Mouse (Mus musculus) heart, postnatal 10 days (tissue): ENCODE measurements around the gene Spata13. TPM values are rescaled to one million over a fixed set of nuclear protein-coding genes. Genes with fewer than 3 reads are reported as not detected.
A peak's percentile ranks its signal among the peaks of the same experiment; 100 is the strongest.

Source experiments
- DNase-seq, 2 experiments: peaks; one replicate each; pipeline ENCODE4 v3.0.0; 2021
- intact Hi-C: fragments of 180-260 bp; cut with DNase I; formaldehyde crosslinking; loops from one replicate; pipeline ENCODE4 v1.15.1; 2025
- total RNA-seq, 2 experiments: library from RNA; stranded (reverse); gene quantifications; 2 replicates each; pipeline ENCODE4 v1.2.3; 2021

The Spata13 gene
- total RNA-seq, 2 experiments from 2014 or later = 38.9 to 47.4 TPM

DNA sequence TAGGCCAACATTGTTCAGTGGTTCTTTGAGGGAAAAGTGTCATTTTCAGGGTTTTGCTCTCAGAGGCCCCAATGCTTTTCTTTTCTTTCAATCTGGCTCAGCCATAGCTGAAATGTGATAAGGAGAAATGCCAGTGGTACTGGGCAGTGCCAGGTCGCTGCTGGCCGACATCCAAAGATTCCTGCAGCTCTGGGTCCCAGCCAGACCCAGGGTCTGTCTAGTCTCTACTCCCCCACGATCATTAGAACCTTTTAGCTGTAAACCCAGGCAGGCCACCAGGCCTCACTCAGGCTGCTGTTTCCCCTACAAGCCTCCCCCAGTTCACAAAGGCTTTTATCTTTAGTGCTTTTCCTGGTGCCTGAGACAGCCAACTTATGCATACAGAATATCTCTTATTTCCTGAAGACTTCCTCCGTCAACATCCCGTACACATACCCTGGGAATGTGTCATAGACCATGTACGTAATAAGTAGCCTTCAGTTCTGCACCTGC is 107.7 kb downstream of the Spata13 start:
- intact Hi-C loops = no loop called here
- peak; percentile 89 for DNase-seq

DNA sequence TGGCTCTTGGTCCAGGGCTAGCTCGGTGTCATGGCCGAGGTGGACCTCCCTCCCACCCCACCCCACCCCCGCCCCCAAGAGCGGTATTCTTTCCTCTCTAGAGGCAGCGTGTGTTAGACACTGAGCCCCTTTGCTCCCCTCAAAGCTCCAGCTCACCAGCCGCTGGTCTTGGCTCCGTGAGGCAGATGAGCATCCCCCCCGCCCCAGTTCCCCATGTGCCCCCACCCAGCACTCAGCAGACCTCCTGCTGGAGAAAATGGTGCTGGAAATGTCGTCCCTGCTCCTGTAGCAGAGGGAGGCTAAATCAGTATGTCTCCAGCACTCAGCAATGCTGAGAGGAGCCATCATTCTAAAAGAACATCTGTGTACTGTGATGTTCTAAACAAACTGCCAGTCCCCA is 109.9 kb downstream of the Spata13 start:
- intact Hi-C loops = loop anchor here (2.0 kb wide), 1 partner anchor 13 kb away; no protein-coding TSS in a partner anchor
- no peak for DNase-seq

DNA sequence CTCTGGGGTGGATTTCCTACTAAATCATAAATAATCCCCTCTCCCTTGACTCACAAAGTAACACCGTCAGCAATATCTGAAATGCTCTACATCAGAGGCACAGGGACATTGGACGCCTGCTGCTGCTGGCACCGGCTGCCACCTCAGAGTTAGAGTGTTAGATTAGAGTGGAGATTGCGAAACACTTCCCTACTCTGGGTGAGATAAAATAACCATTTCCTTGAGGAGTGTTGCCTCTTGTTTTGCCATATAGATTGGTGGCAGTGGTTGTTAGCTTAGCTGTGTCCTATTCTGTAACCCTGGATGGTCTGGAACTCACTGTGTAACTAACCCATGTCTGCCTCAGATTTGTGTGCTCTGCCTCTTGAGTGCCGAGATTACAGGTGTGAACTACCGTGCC is 111.4 kb downstream of the Spata13 start:
- no peak for DNase-seq
- intact Hi-C loops = loop anchor here (2.0 kb wide), 1 partner anchor 14 kb away; no protein-coding TSS in a partner anchor

DNA sequence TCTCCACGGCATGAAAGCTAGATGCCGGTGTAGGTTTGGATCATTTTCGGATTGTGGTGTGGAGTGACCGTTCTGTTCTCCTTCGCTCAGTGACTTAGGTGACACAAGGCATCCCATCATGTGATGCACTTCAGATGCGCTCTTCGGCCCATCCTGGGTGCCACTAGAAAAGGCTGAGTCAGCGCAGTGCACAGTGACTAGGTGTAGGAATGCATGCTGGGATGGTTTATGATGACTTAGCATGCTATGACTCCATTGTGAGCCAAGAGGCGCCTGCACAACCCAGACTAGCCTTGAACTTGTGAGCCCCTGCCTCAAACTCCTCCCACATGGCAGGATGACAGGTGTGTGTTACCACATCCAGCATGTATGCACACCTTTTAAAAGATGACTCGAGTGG is 112.3 kb downstream of the Spata13 start:
- no peak for DNase-seq
- intact Hi-C loops = no loop called here

DNA sequence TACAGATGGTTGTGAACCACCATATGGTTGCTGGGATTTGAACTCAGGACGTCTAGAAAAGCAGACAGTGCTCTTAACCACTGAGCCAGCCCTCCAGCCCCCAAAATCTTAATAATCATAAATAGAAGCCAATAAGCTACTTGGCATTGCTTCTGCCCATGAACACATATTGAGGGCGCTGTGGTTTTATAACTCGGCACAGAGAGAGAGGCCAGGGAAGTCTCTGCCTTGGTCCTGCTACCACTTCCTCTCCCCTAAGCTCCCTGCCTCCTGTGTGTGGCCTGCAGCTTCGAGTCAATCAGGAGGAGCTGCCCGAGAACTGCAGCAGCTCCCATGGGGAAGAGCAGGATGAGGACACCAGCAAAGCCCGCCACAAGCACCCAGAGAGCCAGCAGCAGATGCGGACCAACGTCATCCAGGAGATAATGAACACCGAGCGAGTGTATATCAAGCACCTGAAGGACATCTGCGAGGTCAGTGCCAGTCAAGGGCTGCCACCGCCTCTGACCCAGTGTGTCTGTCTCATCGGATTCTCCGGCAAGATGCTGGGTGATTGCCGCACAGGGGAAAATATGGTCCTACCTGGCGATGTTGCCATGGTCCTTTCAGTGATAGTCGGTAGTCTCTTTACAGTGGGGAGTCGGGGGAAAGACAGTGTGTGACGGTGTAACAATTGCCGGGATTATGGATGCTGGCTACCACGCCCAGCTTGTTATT is 113.5 kb downstream of the Spata13 start:
- intact Hi-C loops = no loop called here

DNA sequence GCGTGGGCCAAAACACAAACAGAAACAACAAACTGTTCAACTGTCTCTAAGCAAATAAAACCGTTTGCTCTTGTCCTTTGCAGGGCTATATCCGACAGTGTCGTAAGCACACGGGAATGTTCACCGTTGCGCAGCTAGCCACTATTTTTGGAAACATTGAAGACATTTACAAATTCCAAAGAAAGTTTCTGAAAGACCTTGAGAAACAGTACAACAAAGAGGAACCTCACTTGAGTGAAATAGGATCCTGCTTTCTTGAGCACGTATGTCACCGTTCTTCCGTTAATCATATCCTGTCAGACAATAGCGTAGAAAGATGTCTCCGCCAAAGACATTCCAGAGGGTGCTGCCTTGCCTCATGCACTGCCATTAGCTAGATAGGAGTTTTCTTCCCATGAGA is 116.1 kb downstream of the Spata13 start:
- intact Hi-C loops = loop anchor here (2.0 kb wide), 1 partner anchor 15 kb away; no protein-coding TSS in a partner anchor
- DNase-seq = peak; percentile 51 to 59

More for the DNA sequence above, 113.5 kb downstream of the Spata13 start:
- peak in 1 of 2 experiments; percentile 3 for DNase-seq

DNA sequence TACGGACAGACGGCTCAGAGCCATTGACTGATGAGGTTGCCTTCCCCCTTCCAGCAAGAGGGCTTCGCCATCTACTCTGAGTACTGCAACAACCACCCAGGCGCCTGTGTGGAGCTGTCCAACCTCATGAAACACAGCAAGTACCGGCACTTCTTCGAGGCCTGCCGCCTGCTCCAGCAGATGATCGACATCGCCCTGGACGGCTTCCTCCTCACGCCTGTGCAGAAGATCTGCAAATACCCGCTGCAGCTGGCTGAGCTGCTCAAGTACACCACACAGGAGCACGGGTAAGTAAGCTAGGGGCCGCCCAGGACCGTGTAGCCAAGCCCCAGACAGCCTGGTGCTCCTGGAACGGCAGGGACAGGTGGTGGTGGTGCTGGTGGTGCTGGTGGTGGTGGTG is 117.8 kb downstream of the Spata13 start:
- intact Hi-C loops = loop anchor here (2.0 kb wide), 1 partner anchor 13 kb away; no protein-coding TSS in a partner anchor
- DNase-seq = no peak

DNA sequence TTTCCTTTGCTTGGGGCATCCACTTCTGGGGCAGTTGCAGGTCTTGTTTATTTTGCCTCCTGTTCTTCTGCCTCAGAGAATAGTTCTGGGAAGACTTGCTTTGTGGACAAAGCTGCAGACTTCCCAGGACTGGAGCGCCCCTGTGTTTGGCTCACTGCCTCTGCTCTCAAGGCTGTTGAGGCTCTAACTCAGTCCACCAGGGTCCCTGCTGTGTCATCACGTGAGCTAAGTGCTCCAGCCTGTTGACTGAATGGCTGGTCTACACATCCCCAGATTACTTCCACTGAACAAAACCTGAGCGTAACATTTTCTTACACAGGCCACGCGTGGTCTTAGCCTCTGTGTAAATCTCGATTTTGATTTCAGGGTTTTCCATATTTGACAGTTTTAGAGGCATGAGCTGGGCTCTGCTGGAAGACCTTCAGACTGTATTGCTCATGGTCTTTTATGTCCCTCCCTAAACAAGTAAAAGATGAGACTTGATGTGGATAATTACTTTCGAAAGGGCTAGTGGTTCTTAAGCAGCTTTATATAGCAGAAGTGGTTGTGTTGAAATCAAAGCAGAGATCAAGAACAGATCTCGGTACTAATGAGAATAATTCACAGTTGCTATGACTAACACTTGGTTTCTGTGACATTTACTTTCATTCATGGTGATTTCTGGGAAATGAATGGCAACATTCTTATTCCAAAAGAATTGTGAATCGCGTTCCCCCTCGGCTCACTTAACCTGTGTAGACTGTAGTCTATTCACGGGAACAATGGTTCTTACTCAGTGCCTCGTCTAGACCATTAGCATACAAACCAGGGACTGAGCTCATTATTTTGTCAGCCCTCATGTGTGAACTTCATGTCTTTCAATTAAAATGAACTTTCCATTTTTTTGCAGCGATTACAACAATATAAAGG is 119.3 kb downstream of the Spata13 start:
- no peak for DNase-seq
- intact Hi-C loops = no loop called here

DNA sequence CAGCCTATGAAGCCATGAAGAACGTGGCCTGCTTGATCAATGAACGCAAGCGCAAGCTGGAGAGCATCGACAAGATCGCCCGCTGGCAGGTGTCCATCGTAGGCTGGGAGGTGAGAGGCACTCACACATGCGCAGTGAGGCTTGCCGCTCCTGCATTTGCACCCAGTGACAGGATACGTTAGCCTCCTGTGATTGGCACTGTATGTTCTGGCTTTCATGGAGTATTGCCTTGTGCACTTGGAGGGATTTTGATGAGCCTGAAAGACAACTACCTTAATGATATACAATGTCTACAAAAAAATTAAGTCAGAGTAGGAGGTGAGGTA is 120.0 kb downstream of the Spata13 start:
- intact Hi-C loops = no loop called here
- DNase-seq = no peak

DNA sequence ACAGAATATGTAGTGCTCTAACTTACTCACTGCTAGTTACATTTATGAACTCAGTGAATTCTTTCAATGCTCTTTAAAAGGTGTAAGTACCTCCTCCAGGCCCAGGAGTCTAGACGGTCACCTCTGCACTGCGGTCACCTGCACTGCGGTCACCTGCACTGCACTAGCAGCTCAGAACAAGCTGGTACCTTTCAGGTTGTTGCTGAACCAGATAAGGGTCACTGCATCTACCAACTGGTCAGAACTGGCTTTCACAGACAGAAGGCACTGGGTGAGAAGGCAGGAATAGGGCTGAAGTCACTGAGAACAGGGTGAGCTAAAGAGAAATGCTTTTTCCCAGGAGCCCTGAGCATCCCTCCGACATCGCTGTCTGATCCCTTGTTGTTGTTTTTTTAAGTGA is 120.9 kb downstream of the Spata13 start:
- DNase-seq = no peak
- intact Hi-C loops = no loop called here

DNA sequence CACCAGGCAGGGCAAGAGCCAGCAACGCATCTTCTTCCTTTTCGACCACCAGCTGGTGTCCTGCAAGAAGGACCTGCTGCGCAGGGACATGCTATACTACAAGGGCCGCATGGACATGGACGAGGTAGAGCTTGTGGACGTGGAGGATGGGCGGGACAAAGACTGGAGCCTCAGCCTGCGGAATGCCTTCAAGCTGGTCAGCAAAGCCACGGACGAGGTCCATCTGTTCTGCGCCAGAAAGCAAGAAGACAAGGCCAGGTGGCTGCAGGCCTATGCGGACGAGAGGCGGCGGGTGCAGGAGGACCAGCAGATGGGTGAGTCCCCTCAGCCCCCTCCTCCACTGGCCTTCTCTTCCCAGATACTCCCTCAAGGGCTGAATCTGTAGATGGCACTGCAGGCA is 122.5 kb downstream of the Spata13 start:
- intact Hi-C loops = no loop called here
- no peak for DNase-seq

DNA sequence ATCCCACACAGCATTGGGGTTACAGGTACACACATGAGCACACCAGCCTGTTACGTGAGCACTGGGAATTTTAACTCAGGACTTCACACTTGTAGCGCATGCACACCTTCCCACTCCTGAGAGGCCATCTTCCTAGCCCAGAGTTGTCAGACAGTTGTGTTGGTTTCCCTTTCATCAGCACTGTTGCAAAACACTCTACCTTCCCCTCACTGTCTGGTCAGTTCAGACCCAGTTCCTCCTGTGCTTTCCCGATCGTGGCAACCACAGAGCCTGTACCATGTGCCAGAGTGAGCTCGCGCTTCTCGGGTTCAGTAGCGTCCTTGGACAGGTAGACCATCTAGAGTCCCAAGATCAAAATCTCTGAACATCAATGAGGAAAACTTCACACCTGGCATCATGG is 123.5 kb downstream of the Spata13 start:
- no peak for DNase-seq
- intact Hi-C loops = no loop called here

DNA sequence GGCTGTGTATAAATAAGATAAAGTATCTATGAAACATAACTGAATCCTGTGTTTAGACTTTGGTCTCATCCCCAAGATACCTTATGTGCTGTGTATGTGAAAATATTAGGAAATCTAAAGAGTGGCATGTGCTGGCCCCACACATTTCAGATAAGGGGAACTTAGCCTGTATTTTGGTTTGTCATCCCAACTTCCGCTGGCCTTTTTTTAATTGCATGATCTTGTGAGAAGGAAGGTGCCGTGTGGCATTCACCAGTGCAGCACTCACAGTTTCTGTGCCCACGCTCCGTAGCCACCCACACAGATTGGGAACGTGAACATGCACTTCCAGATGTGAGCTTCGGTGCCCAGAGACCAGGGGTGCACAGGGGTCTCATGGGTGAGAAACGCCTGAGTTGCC is 123.9 kb downstream of the Spata13 start:
- no peak for DNase-seq
- intact Hi-C loops = no loop called here

DNA sequence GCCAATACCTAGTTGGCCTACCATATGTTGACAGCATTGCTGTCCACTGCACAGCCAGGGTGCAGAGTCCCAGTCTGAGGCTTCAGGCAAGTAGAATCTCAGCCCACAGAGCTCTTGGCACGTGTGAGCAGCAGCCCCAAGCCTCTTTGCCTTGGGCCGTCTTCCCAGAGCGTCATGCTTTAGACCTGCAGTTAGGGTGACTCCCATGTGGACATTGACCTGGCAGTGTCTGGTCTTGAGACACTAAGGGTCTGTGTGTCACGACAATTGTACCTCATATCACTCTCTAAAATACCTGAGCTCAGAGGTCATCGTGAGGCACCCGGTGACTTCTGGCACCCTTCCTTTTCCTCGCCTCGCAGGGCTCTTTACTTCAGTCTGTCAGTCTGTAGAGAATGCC is 125.3 kb downstream of the Spata13 start:
- no peak for DNase-seq
- intact Hi-C loops = no loop called here

DNA sequence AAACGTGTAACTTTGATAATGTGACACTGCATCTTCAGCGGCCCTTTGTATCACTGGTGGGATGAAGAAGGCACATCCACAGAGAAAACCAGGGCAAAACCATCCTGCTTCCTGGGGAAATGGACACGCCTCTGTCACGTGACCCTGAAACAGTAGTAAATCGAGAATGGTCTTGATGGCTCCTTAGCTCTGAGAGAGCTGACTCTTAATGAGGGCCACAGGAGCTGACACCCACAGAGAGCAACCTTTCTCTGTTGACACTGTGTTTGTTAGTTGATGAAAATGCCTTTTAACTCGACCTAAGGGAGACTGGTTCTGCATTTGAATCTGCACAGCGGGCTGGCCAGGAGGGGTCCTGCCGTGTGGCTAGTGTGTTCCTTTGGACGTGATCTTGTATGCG is 128.0 kb downstream of the Spata13 start:
- intact Hi-C loops = no loop called here
- no peak for DNase-seq

DNA sequence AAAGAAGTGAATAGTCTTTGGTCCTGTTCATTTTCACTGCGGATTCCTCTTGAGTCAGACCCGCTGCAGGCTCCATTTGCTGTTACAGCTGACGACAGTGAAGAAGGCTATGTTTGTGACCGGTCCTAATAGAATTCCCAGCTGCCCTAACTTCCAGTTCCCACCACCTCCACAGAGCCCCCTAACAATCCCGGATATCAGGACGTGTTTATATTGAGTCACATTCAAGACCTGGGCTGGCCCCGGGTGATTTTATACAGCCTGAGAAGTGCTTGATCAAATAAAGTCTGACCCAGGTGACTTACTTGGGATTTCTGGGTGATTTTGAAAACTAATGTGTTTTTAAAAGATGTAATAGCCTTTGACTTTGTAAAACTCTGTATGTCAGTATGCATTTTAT is 129.0 kb downstream of the Spata13 start:
- DNase-seq = no peak
- intact Hi-C loops = no loop called here

DNA sequence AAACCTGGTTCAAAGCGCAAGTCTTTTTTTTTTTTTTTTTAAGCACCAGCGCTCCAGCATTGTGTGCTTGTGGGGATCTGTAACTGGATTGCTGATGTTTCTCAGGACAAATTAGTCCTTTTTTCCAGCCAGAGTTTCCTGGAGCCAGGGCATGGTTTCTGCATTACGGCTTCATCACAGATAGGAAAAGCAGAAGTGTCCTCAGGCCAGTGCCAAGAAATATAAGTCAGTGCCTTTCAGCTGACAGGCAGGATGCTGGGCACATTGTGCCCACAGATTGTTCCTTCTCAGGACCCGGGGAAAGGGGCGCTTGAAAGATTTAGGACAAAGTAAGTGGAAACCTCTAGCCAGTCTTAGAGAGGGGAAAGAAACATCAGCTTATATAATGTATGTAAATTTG is 129.9 kb downstream of the Spata13 start:
- intact Hi-C loops = loop anchor here (2.0 kb wide), 1 partner anchor 13 kb away; no protein-coding TSS in a partner anchor
- peak in 1 of 2 experiments; percentile 42 for DNase-seq

DNA sequence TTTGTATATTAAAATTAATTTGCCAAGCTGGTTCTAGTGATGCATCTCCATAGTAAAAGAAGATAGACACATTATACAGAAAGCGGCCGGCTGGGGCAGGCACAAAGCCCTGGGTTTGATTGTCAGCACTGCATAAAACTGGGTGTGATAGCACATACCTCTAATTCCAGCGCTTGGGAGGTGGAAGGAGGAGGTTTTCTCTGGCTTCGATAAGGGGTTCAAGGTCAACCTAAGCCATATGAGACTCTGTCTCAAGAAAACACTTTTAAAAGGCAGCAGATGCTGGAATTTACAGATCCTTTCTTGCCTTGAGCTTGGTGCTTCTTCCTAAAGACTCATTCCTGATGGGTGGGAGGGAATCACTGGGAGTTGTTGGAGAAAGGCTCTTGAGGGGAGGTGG is 130.7 kb downstream of the Spata13 start:
- DNase-seq = no peak
- intact Hi-C loops = loop anchor here (2.0 kb wide), 1 partner anchor 14 kb away; no protein-coding TSS in a partner anchor

DNA sequence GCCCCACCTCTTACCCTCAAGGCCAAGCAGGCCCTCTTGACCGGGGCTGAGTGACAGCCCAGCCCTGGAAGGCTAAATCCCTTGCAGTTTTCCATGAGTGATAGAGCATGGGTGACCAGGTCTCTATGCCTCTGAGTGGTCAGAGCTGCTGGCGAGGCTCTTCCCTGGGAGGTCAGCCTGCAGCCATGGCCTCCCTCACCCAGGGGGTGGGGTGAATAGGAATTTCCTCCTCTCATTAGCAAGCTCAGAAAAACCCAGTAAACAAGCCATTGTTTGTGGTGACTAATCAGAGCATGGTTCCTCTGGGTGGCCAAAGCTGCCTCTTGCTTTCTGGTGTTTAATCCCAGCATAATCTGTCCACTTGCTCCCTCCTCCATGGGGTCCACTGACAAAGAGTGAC is 131.2 kb downstream of the Spata13 start:
- DNase-seq = peak; percentile 39 to 42
- intact Hi-C loops = loop anchor here (2.0 kb wide), 1 partner anchor 14 kb away; no protein-coding TSS in a partner anchor

DNA sequence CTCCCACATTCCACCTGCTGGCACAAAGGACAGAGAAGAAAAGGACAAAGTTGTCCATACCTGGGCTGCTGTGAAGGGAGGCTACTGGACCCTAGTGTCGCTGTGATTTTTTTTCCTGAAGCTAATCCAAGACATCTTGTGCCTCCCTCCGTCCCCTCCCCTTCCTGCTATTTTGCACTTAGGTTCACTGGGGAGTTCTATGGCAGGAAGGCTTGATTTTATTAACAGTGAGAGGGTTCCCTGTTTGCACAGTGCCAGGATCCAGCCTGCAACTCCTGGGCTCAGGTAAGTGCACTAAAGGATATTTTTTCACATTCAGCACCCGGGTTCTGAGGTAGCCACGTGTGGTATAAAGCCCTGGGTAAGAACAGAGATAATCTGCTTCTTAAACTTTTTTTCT is 134.1 kb downstream of the Spata13 start, which contains the start of gene C1qtnf9:
C1qtnf9 (plus strand) TSS at position 251 of the 400 bp plus-strand sequence.
- intact Hi-C loops = no loop called here
- no peak for DNase-seq

DNA sequence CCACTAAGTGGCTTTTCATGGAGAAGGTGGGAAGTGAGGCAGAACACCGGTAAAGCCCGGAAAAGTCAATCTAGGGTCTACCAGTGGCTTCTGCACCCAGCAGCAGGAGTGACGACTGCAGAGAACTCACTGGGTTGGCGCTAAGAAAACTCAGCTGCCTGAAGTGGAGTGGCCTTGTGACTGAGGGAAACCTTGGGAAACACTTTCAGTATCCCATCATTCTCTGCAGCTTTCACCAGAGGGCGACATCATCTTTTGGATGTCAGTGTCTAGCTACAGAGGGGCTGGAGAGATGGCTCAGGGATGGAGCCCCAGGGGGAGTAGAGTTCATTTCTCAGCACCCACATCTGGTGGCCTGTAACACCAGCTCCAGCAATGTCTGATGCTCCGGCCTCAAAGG is 135.5 kb downstream of the Spata13 start:
- DNase-seq = peak in 1 of 2 experiments; percentile 42
- intact Hi-C loops = loop anchor here (1.0 kb wide), 1 partner anchor 34 kb away; no protein-coding TSS in a partner anchor
